Mouse (Mus musculus) CD4-positive, CD25-positive, alpha-beta regulatory T cell, adult 4 months (primary cell): ENCODE measurements around the gene Tuba1b. TPM values are rescaled to one million over a fixed set of nuclear protein-coding genes. Genes with fewer than 3 reads are reported as not detected.
"Not testable (repeated sequence)": the region's sequence is repeated elsewhere in the genome, so short reads cannot be mapped to it uniquely, and the experiment has no call there.

Source experiments
- ATAC-seq: one replicate; pipeline ENCODE4 v1.8.0; 2017
- polyA plus RNA-seq, 2 experiments: library from polyadenylated mRNA; unstranded; fragments of 100-300 nt; shearing (Covaris generic); gene quantifications; one replicate each; pipeline ENCODE4 v1.2.1; 2017

The Tuba1b gene
- polyA plus RNA-seq, result 100 to 1,000 TPM; 419 to 534 TPM

- ATAC-seq, result peak; percentile 83
Measured at GRCm38 (mm10) chr15:98934217-98934839, at the start of gene Tuba1b. Gene Tuba1b, minus strand, starts transcription at chr15:98934565.

GRCm38 (mm10) chr15:98983431-98984081 lies 49.2 kb upstream of the Tuba1b start:
- no peak for ATAC-seq

GRCm38 (mm10) chr15:98982100-98982499 lies 47.7 kb upstream of the Tuba1b start:
- no peak for ATAC-seq

GRCm38 (mm10) chr15:98980012-98980614 lies 45.7 kb upstream of the Tuba1b start:
- ATAC-seq, result no peak

- no peak for ATAC-seq
Measured at GRCm38 (mm10) chr15:98978409-98979172, 44.2 kb upstream of the Tuba1b start.

- no peak for ATAC-seq
Measured at GRCm38 (mm10) chr15:98977759-98978408, 43.5 kb upstream of the Tuba1b start.

- no peak for ATAC-seq
Measured at GRCm38 (mm10) chr15:98976763-98977758, 42.7 kb upstream of the Tuba1b start.

GRCm38 (mm10) chr15:98973015-98973614 lies 38.8 kb upstream of the Tuba1b start:
- ATAC-seq, result no peak

GRCm38 (mm10) chr15:98971576-98972320 lies 37.4 kb upstream of the Tuba1b start:
- ATAC-seq, result not testable (repeated sequence)

- no peak for ATAC-seq
Measured at GRCm38 (mm10) chr15:98971111-98971510, 36.7 kb upstream of the Tuba1b start.

GRCm38 (mm10) chr15:98969372-98970101 lies 35.2 kb upstream of the Tuba1b start:
- ATAC-seq, result peak; percentile 51

GRCm38 (mm10) chr15:98968701-98969371 lies 34.5 kb upstream of the Tuba1b start:
- ATAC-seq, result no peak

GRCm38 (mm10) chr15:98959531-98959930 lies 25.2 kb upstream of the Tuba1b start:
- ATAC-seq, result no peak

- ATAC-seq, result no peak
Measured at GRCm38 (mm10) chr15:98958901-98959420, 24.6 kb upstream of the Tuba1b start.

GRCm38 (mm10) chr15:98957475-98957874 lies 23.1 kb upstream of the Tuba1b start:
- no peak for ATAC-seq

- no peak for ATAC-seq
Measured at GRCm38 (mm10) chr15:98956000-98956399, 21.6 kb upstream of the Tuba1b start.

- ATAC-seq, result no peak
Measured at GRCm38 (mm10) chr15:98955324-98955723, 21.0 kb upstream of the Tuba1b start.

- ATAC-seq, result no peak
Measured at GRCm38 (mm10) chr15:98954425-98955253, 20.3 kb upstream of the Tuba1b start.
